Mouse (Mus musculus): ENCODE data around the gene Igf1r.

- no peak for TF ChIP-seq CTCF (IDR thresholded peaks at IDR 0.05; ENCODE audit: low read depth)
- no peak for TF ChIP-seq EP300 (IDR thresholded peaks at IDR 0.05; ENCODE audit: low read depth)
These were observed 11.1 kb downstream of the Igf1r start for GRCm38 (mm10) chr7:67963691-67964090.

All from liver, postnatal 0 days (tissue).